Mouse (Mus musculus) gonadal fat pad, adult 2 months (tissue): Measurements from ENCODE around the gene Akap13. TPM values are rescaled to one million over a fixed set of nuclear protein-coding genes. Genes with fewer than 3 reads are reported as not detected.

Source experiments
- DNase-seq: peaks from one replicate; pipeline ENCODE4 v3.0.0-alpha.2; 2012; ENCODE audit warnings: low read depth
- polyA plus RNA-seq: library from polyadenylated mRNA; depleted of rRNA; stranded (reverse); fragments of >200 nt; gene quantifications from 2 replicates; pipeline ENCODE4 v1.2.3, GENCODE M21; 2012

Akap13 gene
- polyA plus RNA-seq, 1 experiment, result 16.4 TPM

GRCm38 (mm10) chr7:75516716-75517619 is 61.6 kb downstream of the Akap13 start:
- DNase-seq, result no peak

GRCm38 (mm10) chr7:75520531-75520930 is 65.2 kb downstream of the Akap13 start:
- no peak for DNase-seq

GRCm38 (mm10) chr7:75521199-75521598 is 65.9 kb downstream of the Akap13 start:
- no peak for DNase-seq

GRCm38 (mm10) chr7:75522226-75522625 is 66.9 kb downstream of the Akap13 start:
- no peak for DNase-seq

- DNase-seq, result no peak
Measured at GRCm38 (mm10) chr7:75524789-75525569, 69.6 kb downstream of the Akap13 start.

- no peak for DNase-seq
Measured at GRCm38 (mm10) chr7:75525716-75526401, 70.5 kb downstream of the Akap13 start.

GRCm38 (mm10) chr7:75528751-75529150 is 73.4 kb downstream of the Akap13 start:
- no peak for DNase-seq

- DNase-seq, result no peak
Measured at GRCm38 (mm10) chr7:75529857-75530437, 74.6 kb downstream of the Akap13 start.

GRCm38 (mm10) chr7:75530642-75531041 is 75.3 kb downstream of the Akap13 start:
- peak; percentile 64 for DNase-seq

- DNase-seq, result no peak
Measured at GRCm38 (mm10) chr7:75533079-75533478, 77.7 kb downstream of the Akap13 start.

- DNase-seq, result no peak
Measured at GRCm38 (mm10) chr7:75536298-75536697, 81.0 kb downstream of the Akap13 start.

- DNase-seq, result no peak
Measured at GRCm38 (mm10) chr7:75537567-75537966, 82.2 kb downstream of the Akap13 start.

- DNase-seq, result no peak
Measured at GRCm38 (mm10) chr7:75538513-75538912, 83.2 kb downstream of the Akap13 start.

- DNase-seq, result no peak
Measured at GRCm38 (mm10) chr7:75539168-75539567, 83.8 kb downstream of the Akap13 start.

- no peak for DNase-seq
Measured at GRCm38 (mm10) chr7:75549856-75550255, 94.5 kb downstream of the Akap13 start.

GRCm38 (mm10) chr7:75550791-75551336 is 95.5 kb downstream of the Akap13 start:
- no peak for DNase-seq

GRCm38 (mm10) chr7:75553002-75553666 is 97.8 kb downstream of the Akap13 start:
- no peak for DNase-seq

GRCm38 (mm10) chr7:75553667-75554045 is 98.3 kb downstream of the Akap13 start:
- DNase-seq, result no peak

GRCm38 (mm10) chr7:75554065-75554464 is 98.7 kb downstream of the Akap13 start:
- DNase-seq, result no peak

- no peak for DNase-seq
Measured at GRCm38 (mm10) chr7:75555940-75556339, 100.6 kb downstream of the Akap13 start.

GRCm38 (mm10) chr7:75558225-75558624 is 102.9 kb downstream of the Akap13 start:
- DNase-seq, result no peak
